Comparison of ENCODE assay signal across 9 mouse cellular contexts in the genomic region with DNA sequence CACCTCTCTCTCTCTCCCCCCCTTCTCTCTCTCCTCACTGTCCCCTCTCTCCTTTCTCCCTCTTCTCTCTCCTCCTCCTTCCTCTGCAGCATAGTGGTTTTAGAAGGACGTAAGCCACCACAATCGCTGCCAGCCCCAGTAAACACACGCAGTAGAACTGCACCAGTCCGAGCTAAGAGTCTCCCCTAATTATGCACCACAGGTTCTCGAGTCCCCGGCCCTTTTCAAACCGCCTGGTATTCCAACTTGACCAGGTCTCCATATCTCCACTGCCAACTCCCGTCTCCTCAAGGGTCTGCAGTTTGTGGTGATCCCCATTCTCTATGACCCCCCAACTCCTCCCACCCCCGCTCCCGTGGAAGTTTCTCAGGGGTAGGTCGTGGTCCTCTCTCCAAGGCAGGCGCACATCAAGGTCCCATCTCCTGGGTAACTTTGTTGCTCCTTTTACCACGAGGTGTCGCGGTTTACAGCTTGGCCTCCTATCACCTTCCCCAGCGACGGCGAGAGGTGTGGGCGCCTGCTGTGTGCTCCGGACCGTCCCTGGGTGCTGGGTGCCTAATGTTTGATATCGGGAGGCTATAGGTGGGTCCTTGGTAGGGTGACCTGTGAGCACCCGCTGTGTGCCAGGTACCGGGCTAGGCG. TPM values are rescaled to one million over a fixed set of nuclear protein-coding genes. Genes with fewer than 3 reads are reported as not detected.
DNase-seq lines count a peak whose midpoint lies in the region; ATAC-seq and TF ChIP-seq lines count a peak whose summit lies in the region.
"Had no signal": no experiment of that assay in that cellular context is flagged by ENCODE, and none has a peak within 500 bp of the region (broad histone marks: within the 10 kb centered on the region; RNA-seq: fewer than 3 reads in every experiment).

No protein-coding gene starts in this region.

- H3K9me3 ChIP-seq in forebrain, embryonic 16.5 days (ENCODE audit: control insufficient read depth, low read length) = peaks cover 5% of the 10 kb centered on the region; the same call in 1 of the 2 replicates

- H3K4me2 ChIP-seq in forebrain, embryonic 16.5 days (ENCODE audit: low read length) = peak overlapping the region; percentile 57

- H3K27ac ChIP-seq in cerebellum, adult 2 months (ENCODE audit: insufficient read depth, low read length) = no peak overlapping the region
- no peak overlapping the region for H3K27ac ChIP-seq in forebrain, embryonic 16.5 days (ENCODE audit: low read length)

- 1% methylated on average over 25 of the region's 25 CpGs for WGBS in cerebellum, adult 2 months
- WGBS in forebrain, embryonic 16.5 days = under 1% methylated on average over 25 of the region's 25 CpGs

- no peaks in the 10 kb centered on the region for H3K36me3 ChIP-seq in forebrain, embryonic 16.5 days (ENCODE audit: control insufficient read depth, insufficient read depth)

- ATAC-seq in cerebellum, adult (ENCODE audit: insufficient number of reproducible peaks, low FRiP score, low TSS enrichment) = no peak
- no peak for ATAC-seq in forebrain, embryonic 16.5 days
- ATAC-seq in megakaryocyte-erythroid progenitor cell, adult 5-6 weeks (replicated peaks; ENCODE audit: low FRiP score, low TSS enrichment, poor library complexity, severe bottlenecking) = peak; percentile 48; the same call in 1 of the 2 replicates

- intact Hi-C loops in left cerebral cortex, postnatal 14 days (cut with DNase I) = loop anchor here (2.0 kb wide), 1 partner anchor 74 kb away; a partner anchor contains a TSS

- TF ChIP-seq CTCF in cerebellum, adult 2 months (IDR thresholded peaks at IDR 0.05; ENCODE audit: borderline replicate concordance, insufficient read depth, low read depth, low read length) = peak; percentile 57; the same call in 1 of the 2 replicates

- peaks cover 10% of the 10 kb centered on the region for H3K4me1 ChIP-seq in cerebellum, adult 2 months (ENCODE audit: control insufficient read depth, insufficient read depth, low read length)
- H3K4me1 ChIP-seq in forebrain, embryonic 16.5 days (replicated peaks; ENCODE audit: control insufficient read depth, insufficient read depth, low read length) = peaks cover 32% of the 10 kb centered on the region

- no peak overlapping the region for H3K9ac ChIP-seq in forebrain, embryonic 16.5 days (replicated peaks; ENCODE audit: low read depth, low read length)

- peak overlapping the region; percentile 53 for H3K4me3 ChIP-seq in cerebellum, adult 2 months (replicated peaks; ENCODE audit: insufficient read depth, low read depth, low read length)
- peak overlapping the region; percentile 40 for H3K4me3 ChIP-seq in forebrain, embryonic 16.5 days (replicated peaks; ENCODE audit: low read length)

- peaks cover 1% of the 10 kb centered on the region; the same call in 1 of the 2 replicates for H3K27me3 ChIP-seq in cerebellum, adult 2 months (ENCODE audit: control insufficient read depth, insufficient read depth, low read length)
- H3K27me3 ChIP-seq in forebrain, embryonic 16.5 days (replicated peaks; ENCODE audit: control insufficient read depth, insufficient read depth, low read length) = peaks cover 53% of the 10 kb centered on the region

- TF ChIP-seq POLR2A in cerebellum, adult 2 months (IDR thresholded peaks at IDR 0.05; ENCODE audit: borderline replicate concordance, insufficient read depth, low read length) = no peak

- peak; percentile 38 to 50 for DNase-seq in cerebellum, adult 2 months
- DNase-seq in MN1 (ENCODE audit: low spot score) = peak; percentile 43
- DNase-seq in kidney, adult 9 months = peak; percentile 35
- peak; percentile 26 for DNase-seq in thymus, postnatal 14 days
- DNase-seq in left cerebral cortex, postnatal 14 days (ENCODE audit: low spot score in 2 of 2) = no peak

RNA-seq across cellular contexts. Expression of a gene that starts 6.6 kb away (rescaled TPM):
- polyA plus RNA-seq in cerebellum, adult 2 months (2012; rRNA removed) = 3.3 and 3.4 TPM in 2 replicates
- 2.3 and 3.3 TPM in 2 replicates for polyA plus RNA-seq in forebrain, embryonic 16.5 days (2015; fragmentation: Nextera tagmentation; extraction: Ambion mirVana)
- not detected in 2 replicates for total RNA-seq in megakaryocyte-erythroid progenitor cell, adult 5-6 weeks (2014; fragmentation: Nextera tagmentation)
- total RNA-seq in megakaryocyte-erythroid progenitor cell, adult 5-6 weeks (2017) = not detected in 2 replicates
- total RNA-seq in left cerebral cortex, postnatal 14 days (2021) = 10 to 100 TPM; 30.4 to 37.8 TPM
- polyA plus RNA-seq: spleen, adult 2 months had no signal

RNA-seq across cellular contexts. Expression of a gene that starts 15.7 kb away (rescaled TPM):
- 42.8 and 46.2 TPM in 2 replicates for polyA plus RNA-seq in cerebellum, adult 2 months (2012; rRNA removed)
- 21.5 and 24.7 TPM in 2 replicates for polyA plus RNA-seq in forebrain, embryonic 16.5 days (2015; fragmentation: Nextera tagmentation; extraction: Ambion mirVana)
- total RNA-seq in megakaryocyte-erythroid progenitor cell, adult 5-6 weeks (2014; fragmentation: Nextera tagmentation) = 18.1 and 25.3 TPM in 2 replicates
- 12.9 and 23.8 TPM in 2 replicates for total RNA-seq in megakaryocyte-erythroid progenitor cell, adult 5-6 weeks (2017)
- total RNA-seq in left cerebral cortex, postnatal 14 days (2021) = 10 to 100 TPM; 34.7 to 36.6 TPM

Comparison
In these comparisons a context has a peak if more than half of its experiments do, and no peak if none do; other contexts are left out.
1. DNase-seq: peak in cerebellum, adult 2 months (2 of 2), MN1 (single experiment), kidney, adult 9 months (single experiment) and thymus, postnatal 14 days (single experiment); none in left cerebral cortex, postnatal 14 days (0 of 2).
2. RNA of a gene that starts 6.6 kb away (total RNA-seq): 30.4 to 37.8 TPM in left cerebral cortex, postnatal 14 days; not detected in megakaryocyte-erythroid progenitor cell, adult 5-6 weeks; every median in the first group is over 10 times any median in the second.